Mouse (Mus musculus) urinary bladder, postnatal 14 days (tissue): ENCODE results near the gene Dock10.

Experiments
- DNase-seq: peaks from one replicate; pipeline ENCODE4 v3.0.0; 2021; ENCODE audit warnings: low spot score

Gene Dock10

GRCm38 (mm10) chr1:80656389-80656788 is 101.9 kb downstream of the Dock10 start:
- DNase-seq, result no peak

- DNase-seq, result no peak
Measured at GRCm38 (mm10) chr1:80655854-80656253, 102.5 kb downstream of the Dock10 start.

GRCm38 (mm10) chr1:80655195-80655594 is 103.1 kb downstream of the Dock10 start:
- DNase-seq, result no peak

GRCm38 (mm10) chr1:80654177-80654576 is 104.2 kb downstream of the Dock10 start:
- no peak for DNase-seq

GRCm38 (mm10) chr1:80652803-80653202 is 105.5 kb downstream of the Dock10 start:
- DNase-seq, result no peak

- DNase-seq, result no peak
Measured at GRCm38 (mm10) chr1:80652083-80652482, 106.2 kb downstream of the Dock10 start.

- no peak for DNase-seq
Measured at GRCm38 (mm10) chr1:80646602-80647001, 111.7 kb downstream of the Dock10 start.

GRCm38 (mm10) chr1:80643866-80644451 is 114.4 kb downstream of the Dock10 start:
- no peak for DNase-seq

- DNase-seq, result no peak
Measured at GRCm38 (mm10) chr1:80641832-80642231, 116.5 kb downstream of the Dock10 start.

GRCm38 (mm10) chr1:80641288-80641687 is 117.0 kb downstream of the Dock10 start:
- DNase-seq, result no peak

GRCm38 (mm10) chr1:80639553-80639952 is 118.8 kb downstream of the Dock10 start:
- no peak for DNase-seq

- peak; percentile 14 for DNase-seq
Measured at GRCm38 (mm10) chr1:80637214-80637705, 121.1 kb downstream of the Dock10 start.

GRCm38 (mm10) chr1:80635825-80636224 is 122.5 kb downstream of the Dock10 start:
- DNase-seq, result no peak

- no peak for DNase-seq
Measured at GRCm38 (mm10) chr1:80633536-80633935, 124.8 kb downstream of the Dock10 start.

- no peak for DNase-seq
Measured at GRCm38 (mm10) chr1:80630179-80631149, 127.9 kb downstream of the Dock10 start.

- DNase-seq, result no peak
Measured at GRCm38 (mm10) chr1:80628054-80628453, 130.3 kb downstream of the Dock10 start.

- no peak for DNase-seq
Measured at GRCm38 (mm10) chr1:80626800-80627199, 131.5 kb downstream of the Dock10 start.

GRCm38 (mm10) chr1:80625371-80625770 is 133.0 kb downstream of the Dock10 start:
- DNase-seq, result no peak

- DNase-seq, result no peak
Measured at GRCm38 (mm10) chr1:80624552-80624951, 133.8 kb downstream of the Dock10 start.

- DNase-seq, result no peak
Measured at GRCm38 (mm10) chr1:80622646-80623045, 135.7 kb downstream of the Dock10 start.

- DNase-seq, result no peak
Measured at GRCm38 (mm10) chr1:80619100-80619499, 139.2 kb downstream of the Dock10 start.

GRCm38 (mm10) chr1:80616671-80617070 is 141.7 kb downstream of the Dock10 start:
- no peak for DNase-seq

- no peak for DNase-seq
Measured at GRCm38 (mm10) chr1:80614750-80615149, 143.6 kb downstream of the Dock10 start.
